Mouse (Mus musculus): ENCODE results near the gene Olfr982. TPM values are rescaled to one million over a fixed set of nuclear protein-coding genes. Genes with fewer than 3 reads are reported as not detected.

Gene Olfr982
- polyA plus RNA-seq, 1 experiment = not detected

GRCm38 (mm10) chr9:40116645-40117286 is 43.1 kb downstream of the Olfr982 start:
- peak; percentile 94 for TF ChIP-seq MYOD1 (IDR thresholded peaks at IDR 0.05; ENCODE audit: control insufficient read depth, insufficient read length, low read depth)
- TF ChIP-seq CTCF (IDR thresholded peaks at IDR 0.05; ENCODE audit: control insufficient read depth, insufficient read depth, insufficient read length) = no peak

GRCm38 (mm10) chr9:40117287-40117659 is 43.6 kb downstream of the Olfr982 start:
- no peaks in the 10 kb centered on the region for H3K79me2 ChIP-seq (ENCODE audit: control insufficient read depth, insufficient read depth)
- no peaks in the 10 kb centered on the region for H3K36me3 ChIP-seq (ENCODE audit: control insufficient read depth, insufficient read depth)
- H3K4me3 ChIP-seq (ENCODE audit: insufficient read depth, poor library complexity, severe bottlenecking) = no peak overlapping the region
- TF ChIP-seq MAX (IDR thresholded peaks at IDR 0.05) = no peak
- no peak for TF ChIP-seq CTCF (IDR thresholded peaks at IDR 0.05; ENCODE audit: control insufficient read depth, insufficient read depth, insufficient read length)
- TF ChIP-seq USF1 (IDR thresholded peaks at IDR 0.05; ENCODE audit: low read depth) = no peak
- TF ChIP-seq CEBPB (IDR thresholded peaks at IDR 0.05; ENCODE audit: low read depth) = no peak
- no peak overlapping the region for H3ac ChIP-seq (ENCODE audit: control insufficient read depth, insufficient read length, low read depth)
- no peaks in the 10 kb centered on the region for H3K27me3 ChIP-seq (ENCODE audit: control insufficient read depth, insufficient read depth, insufficient read length)
- H3K79me3 ChIP-seq (ENCODE audit: low read depth) = no peaks in the 10 kb centered on the region

More at GRCm38 (mm10) chr9:40116645-40117286, 43.1 kb downstream of the Olfr982 start:
- H3ac ChIP-seq (ENCODE audit: control insufficient read depth, insufficient read length, low read depth) = no peak overlapping the region
- no peak overlapping the region for H3K4me3 ChIP-seq (ENCODE audit: insufficient read depth, poor library complexity, severe bottlenecking)
- H3K79me2 ChIP-seq (ENCODE audit: control insufficient read depth, insufficient read depth) = no peaks in the 10 kb centered on the region
- no peaks in the 10 kb centered on the region for H3K27me3 ChIP-seq (ENCODE audit: control insufficient read depth, insufficient read depth, insufficient read length)
- no peaks in the 10 kb centered on the region for H3K79me3 ChIP-seq (ENCODE audit: low read depth)
- no peaks in the 10 kb centered on the region for H3K36me3 ChIP-seq (ENCODE audit: control insufficient read depth, insufficient read depth)

Other genes with a start within 250 kb of the Olfr982 start
- not detected for gene Olfr971, start 237.0 kb upstream of the Olfr982 start, polyA plus RNA-seq (2012; fragmentation: generic; extraction: Trizol)
- gene Olfr972, start 207.4 kb upstream of the Olfr982 start, polyA plus RNA-seq (2012; fragmentation: generic; extraction: Trizol) = not detected
- not detected for gene Olfr229, start 166.5 kb upstream of the Olfr982 start, polyA plus RNA-seq (2012; fragmentation: generic; extraction: Trizol)
- not detected for gene Olfr974, start 136.3 kb upstream of the Olfr982 start, polyA plus RNA-seq (2012; fragmentation: generic; extraction: Trizol)
- gene Olfr975, start 121.8 kb upstream of the Olfr982 start, polyA plus RNA-seq (2012; fragmentation: generic; extraction: Trizol) = not detected
- gene Olfr976, start 112.7 kb upstream of the Olfr982 start, polyA plus RNA-seq (2012; fragmentation: generic; extraction: Trizol) = not detected
- not detected for gene Olfr978, start 81.7 kb upstream of the Olfr982 start, polyA plus RNA-seq (2012; fragmentation: generic; extraction: Trizol)
- not detected for gene Olfr979, start 70.4 kb upstream of the Olfr982 start, polyA plus RNA-seq (2012; fragmentation: generic; extraction: Trizol)
- not detected for gene Olfr980, start 64.2 kb upstream of the Olfr982 start, polyA plus RNA-seq (2012; fragmentation: generic; extraction: Trizol)
- gene Olfr981, start 52.4 kb upstream of the Olfr982 start, polyA plus RNA-seq (2012; fragmentation: generic; extraction: Trizol) = not detected
- gene Olfr983, start 19.8 kb downstream of the Olfr982 start, polyA plus RNA-seq (2012; fragmentation: generic; extraction: Trizol) = not detected
- gene Olfr984, start 40.4 kb downstream of the Olfr982 start, polyA plus RNA-seq (2012; fragmentation: generic; extraction: Trizol) = not detected
- not detected for gene Olfr985, start 56.4 kb downstream of the Olfr982 start, polyA plus RNA-seq (2012; fragmentation: generic; extraction: Trizol)
- gene Tmem225, start 74.3 kb downstream of the Olfr982 start, polyA plus RNA-seq (2012; fragmentation: generic; extraction: Trizol) = not detected
- not detected for gene Olfr986, start 107.1 kb downstream of the Olfr982 start, polyA plus RNA-seq (2012; fragmentation: generic; extraction: Trizol)
- gene Zfp202, start 118.5 kb downstream of the Olfr982 start, polyA plus RNA-seq (2012; fragmentation: generic; extraction: Trizol) = 2.2 TPM
- not detected for gene Scn3b, start 195.4 kb downstream of the Olfr982 start, polyA plus RNA-seq (2012; fragmentation: generic; extraction: Trizol)

Data from C2C12 (cell line).